Mouse (Mus musculus) spleen, adult 2 months (tissue): Measurements from ENCODE around the gene Gpd1l. TPM values are rescaled to one million over a fixed set of nuclear protein-coding genes. Genes with fewer than 3 reads are reported as not detected.

Source experiments
- DNase-seq, 2 experiments: peaks; one replicate each; pipeline versions ENCODE4 v3.0.0 to v3.0.0-alpha.2; 2012 to 2021; ENCODE audit warnings: low spot score in 2 of 2, low read depth in 1 of 2
- H3K27ac ChIP-seq: fragments of 200-500 bp; 2 replicates; pipeline ENCODE4 v1.5.1; 2012; ENCODE audit warnings: low read length, inconsistent platforms; ENCODE audit not compliant: insufficient read depth
- H3K27me3 ChIP-seq: fragments of 200-500 bp; 2 replicates; pipeline ENCODE4 v1.6.1; 2012; ENCODE audit warnings: mild to moderate bottlenecking, moderate library complexity, low read length, inconsistent platforms; ENCODE audit not compliant: control insufficient read depth, insufficient read depth
- H3K36me3 ChIP-seq: fragments of 200-500 bp; 2 replicates; pipeline ENCODE4 v1.6.1; 2012; ENCODE audit warnings: mild to moderate bottlenecking, low read length, inconsistent platforms; ENCODE audit not compliant: control insufficient read depth, insufficient read depth
- H3K4me1 ChIP-seq: fragments of 200-500 bp; 2 replicates; pipeline ENCODE4 v1.6.1; 2011; ENCODE audit warnings: inconsistent platforms; ENCODE audit not compliant: control insufficient read depth, insufficient read depth, insufficient read length
- H3K4me3 ChIP-seq: fragments of 200-500 bp; 2 replicates; pipeline ENCODE4 v1.5.1; 2011; ENCODE audit warnings: mild to moderate bottlenecking, inconsistent platforms; ENCODE audit not compliant: insufficient read depth, insufficient read length; ENCODE audit errors: extremely low read depth
- CTCF ChIP-seq: fragments of 200-500 bp; IDR thresholded peaks from 2 replicates; pipeline ENCODE4 v1.5.1; 2011; ENCODE audit warnings: mild to moderate bottlenecking, inconsistent platforms; ENCODE audit not compliant: insufficient read depth, insufficient read length, insufficient replicate concordance; ENCODE audit errors: extremely low read depth
- POLR2A ChIP-seq: fragments of 200-500 bp; IDR thresholded peaks from 2 replicates; pipeline ENCODE4 v1.6.1; 2011; ENCODE audit warnings: low read depth, low read length, inconsistent platforms
- WGBS: fragments of 180-500 bp; shearing (Covaris S2); methylation state at CpG from one replicate; pipeline ENCODE4 v1.1.7; 2018; 5-methylcytosine and 5-hydroxymethylcytosine counted together
- polyA plus RNA-seq: library from polyadenylated mRNA; depleted of rRNA; stranded (reverse); fragments of >200 nt; gene quantifications from 2 replicates; pipeline ENCODE4 v1.2.3, GENCODE M21; 2012

The Gpd1l gene
- polyA plus RNA-seq, 1 experiment: 25.7 TPM

DNA sequence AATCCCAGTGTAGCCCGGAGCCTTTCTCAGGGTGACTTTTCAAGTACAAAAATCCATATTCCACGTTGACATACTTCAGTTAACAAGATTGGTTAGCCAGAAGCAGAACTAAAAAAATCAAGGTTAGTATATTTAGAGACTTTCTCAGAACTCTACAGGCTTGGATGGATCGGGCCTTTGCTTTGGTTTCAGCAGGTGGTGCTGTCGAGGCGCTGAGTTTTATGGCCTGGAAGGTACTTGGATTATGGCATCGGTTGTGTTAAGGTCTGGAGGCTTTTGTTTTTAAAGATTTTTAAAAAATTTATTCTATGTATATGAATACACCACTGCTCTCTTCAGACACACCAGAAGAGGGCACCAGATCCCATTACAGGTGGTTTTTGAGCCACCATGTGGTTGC lies 11.8 kb upstream of the Gpd1l start:
- TF ChIP-seq CTCF (no peak), POLR2A (no peak)
- no peak overlapping the region for H3K4me3 ChIP-seq
- H3K27ac ChIP-seq: no peak overlapping the region
- no peaks in the 10 kb centered on the region for H3K36me3 ChIP-seq
- no peaks in the 10 kb centered on the region for H3K27me3 ChIP-seq
- DNase-seq: no peak
- 89% methylated on average over 6 of the region's 6 CpGs for WGBS
- H3K4me1 ChIP-seq: no peaks in the 10 kb centered on the region

DNA sequence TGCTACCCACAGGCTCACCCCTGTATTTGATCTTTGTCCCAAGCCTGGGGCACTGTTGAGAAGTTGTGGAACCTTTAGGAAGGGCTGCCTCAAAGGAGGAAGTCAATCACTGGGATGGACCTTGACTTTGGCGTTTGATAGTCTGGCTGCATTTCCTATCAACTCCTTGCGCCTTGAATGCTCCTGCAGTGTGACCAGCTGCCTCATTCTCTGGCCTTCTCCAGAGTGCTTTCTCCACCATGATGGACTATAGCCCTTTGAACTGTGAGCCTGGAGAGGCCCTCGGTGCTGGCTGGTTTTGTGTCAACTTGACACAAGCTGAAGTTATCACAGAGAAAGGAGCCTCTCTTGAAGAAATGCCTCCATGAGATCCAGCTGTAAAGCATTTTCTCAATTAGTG lies 10.9 kb upstream of the Gpd1l start:
- no peaks in the 10 kb centered on the region for H3K27me3 ChIP-seq
- TF ChIP-seq POLR2A (no peak), CTCF (no peak)
- no peaks in the 10 kb centered on the region for H3K4me1 ChIP-seq
- no peaks in the 10 kb centered on the region for H3K36me3 ChIP-seq
- no peak overlapping the region for H3K4me3 ChIP-seq
- no peak for DNase-seq
- WGBS: 86% methylated on average over 3 of the region's 3 CpGs
- no peak overlapping the region for H3K27ac ChIP-seq

DNA sequence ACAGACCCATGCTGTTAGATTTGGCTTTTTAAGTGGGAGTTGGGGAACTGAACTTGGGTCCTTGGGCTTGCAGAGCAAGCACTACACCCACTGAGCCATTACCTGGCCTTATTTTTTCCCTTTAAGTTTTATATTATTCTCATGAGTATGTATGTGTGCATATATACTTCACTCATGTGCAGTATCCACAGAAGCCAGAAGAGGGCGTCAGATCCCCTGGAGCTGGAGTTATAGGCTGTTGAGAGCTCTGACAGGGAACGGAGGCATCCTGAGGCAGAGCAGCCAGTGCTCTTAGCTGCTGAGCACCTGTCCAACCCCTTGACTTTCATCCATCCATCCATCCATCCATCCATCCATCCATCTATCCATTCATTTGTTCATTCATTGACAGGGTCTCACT lies 2.9 kb upstream of the Gpd1l start:
- H3K36me3 ChIP-seq: no peaks in the 10 kb centered on the region
- WGBS: 87% methylated on average over 2 of the region's 2 CpGs
- no peak for DNase-seq
- TF ChIP-seq POLR2A: no peak
- no peak for TF ChIP-seq CTCF
- H3K27me3 ChIP-seq: no peaks in the 10 kb centered on the region
- H3K27ac ChIP-seq: no peak overlapping the region
- H3K4me3 ChIP-seq: no peak overlapping the region
- H3K4me1 ChIP-seq: peaks cover 8% of the 10 kb centered on the region; the same call in 1 of the 2 replicates

DNA sequence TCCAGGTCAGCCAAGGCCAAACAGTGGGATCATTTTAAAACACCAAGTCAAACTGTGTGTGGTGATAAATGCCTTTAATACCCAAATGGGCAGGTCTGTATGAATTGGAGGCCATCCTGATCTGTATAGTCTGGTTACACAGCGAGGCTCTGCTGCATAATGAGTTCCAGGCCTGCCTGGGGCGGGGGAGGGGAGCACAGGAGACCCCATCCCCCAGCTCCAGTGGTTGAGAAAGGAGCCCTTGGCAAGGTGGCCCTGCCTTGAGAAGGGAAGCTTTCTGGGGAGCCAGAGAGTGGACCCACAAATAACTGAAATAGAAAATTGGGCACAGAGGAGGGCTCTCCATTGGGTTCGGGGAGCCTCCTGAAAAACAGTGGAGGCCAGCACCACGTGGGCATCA lies 1.5 kb upstream of the Gpd1l start:
- no peak for DNase-seq
- Histone ChIP-seq H3K27ac (no peak overlapping the region), H3K4me1 (peaks cover 15% of the 10 kb centered on the region; the same call in 1 of the 2 replicates), H3K4me3 (no peak overlapping the region), H3K27me3 (no peaks in the 10 kb centered on the region), H3K36me3 (no peaks in the 10 kb centered on the region)
- TF ChIP-seq POLR2A (no peak), CTCF (no peak)
- 92% methylated on average over 4 of the region's 4 CpGs for WGBS

DNA sequence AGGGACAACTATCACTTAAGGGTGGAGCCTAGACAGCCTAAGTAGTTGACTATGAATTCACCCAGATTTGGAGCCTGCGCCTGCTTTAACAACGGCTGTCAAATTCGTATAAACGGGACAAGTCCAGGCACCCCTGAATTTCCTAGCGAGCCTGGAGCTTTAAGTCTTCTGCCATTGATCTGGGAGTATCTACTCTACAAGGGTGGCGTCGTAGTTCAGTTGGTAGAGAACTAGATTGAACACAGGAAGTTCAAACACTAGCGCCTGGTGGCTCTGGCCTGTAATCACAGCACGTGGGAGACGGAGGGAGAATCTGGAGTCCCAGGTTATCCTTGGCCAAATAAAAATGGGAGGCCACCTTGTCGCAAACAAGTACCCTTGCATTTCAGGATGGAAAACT lies 444 bp upstream of the Gpd1l start:
- Histone ChIP-seq H3K4me1 (peaks cover 15% of the 10 kb centered on the region; the same call in 1 of the 2 replicates), H3K36me3 (no peaks in the 10 kb centered on the region), H3K4me3 (peak overlapping the region; percentile 48), H3K27ac (peak overlapping the region; percentile 67), H3K27me3 (no peaks in the 10 kb centered on the region)
- WGBS: 52% methylated on average over 11 of the region's 11 CpGs
- DNase-seq: peak in 1 of 2 experiments; percentile 10
- no peak for TF ChIP-seq POLR2A
- no peak for TF ChIP-seq CTCF

DNA sequence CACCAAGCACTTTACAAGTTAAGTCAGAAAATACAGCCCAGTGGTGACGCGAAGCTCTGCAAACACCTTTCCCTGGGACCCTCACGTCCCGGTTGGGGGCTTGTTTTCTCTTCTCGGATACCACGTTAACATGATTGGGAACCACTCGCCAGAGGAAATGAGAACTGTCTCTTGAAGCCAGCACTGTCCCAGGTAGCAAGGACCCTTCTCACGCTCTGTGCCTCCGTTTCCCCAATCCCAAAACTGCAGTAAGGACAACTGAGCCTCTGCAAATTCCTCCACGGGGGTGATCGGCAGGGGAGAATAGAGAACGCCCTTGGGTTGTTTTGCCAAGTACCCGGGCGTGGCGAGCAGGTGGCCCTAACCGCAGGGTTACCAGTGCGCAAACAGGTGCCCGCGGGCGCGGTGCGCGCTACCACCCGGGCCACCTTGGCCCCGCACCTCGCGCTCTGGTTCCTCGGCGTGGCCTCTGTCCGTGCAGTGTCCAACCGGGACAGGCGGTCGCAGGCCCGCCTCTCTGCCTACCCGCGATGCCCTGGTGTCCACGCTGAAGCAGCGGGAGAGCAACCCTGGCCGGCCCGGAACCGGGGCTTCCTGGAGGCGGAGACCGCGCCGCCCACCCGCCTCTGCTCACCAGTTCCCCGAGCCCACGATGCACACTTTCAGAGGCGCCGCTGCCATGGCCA lies 607 bp downstream of the Gpd1l start:
- under 1% methylated on average over 50 of the region's 50 CpGs for WGBS

DNA sequence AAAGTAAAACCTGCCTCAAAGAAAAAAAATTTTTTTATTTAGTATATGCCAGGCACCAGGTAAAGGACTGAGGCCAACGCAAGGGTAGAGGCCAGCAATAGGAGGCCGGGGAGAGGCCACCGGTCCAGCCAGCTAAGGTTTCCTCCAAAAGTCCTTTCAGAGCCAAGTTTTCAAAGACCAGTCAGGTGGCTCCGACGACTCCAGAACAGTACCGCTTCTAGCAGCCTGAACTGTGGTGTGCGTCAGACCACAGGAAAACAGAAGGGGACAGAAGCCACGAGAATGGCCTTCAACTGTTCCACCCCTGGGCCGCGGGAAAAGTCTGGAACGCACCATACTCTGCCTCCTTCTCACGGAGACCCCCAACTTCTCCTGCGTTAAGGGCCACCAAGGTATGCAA lies 1.2 kb downstream of the Gpd1l start:
- Histone ChIP-seq H3K27me3 (no peaks in the 10 kb centered on the region), H3K27ac (peak overlapping the region; percentile 86), H3K4me3 (peak overlapping the region; percentile 83), H3K36me3 (no peaks in the 10 kb centered on the region), H3K4me1 (peaks cover 15% of the 10 kb centered on the region; the same call in 1 of the 2 replicates)
- no peak for TF ChIP-seq CTCF
- no peak for TF ChIP-seq POLR2A
- 5% methylated on average over 13 of the region's 13 CpGs for WGBS
- DNase-seq: peak in 1 of 2 experiments; percentile 11

More for the DNA sequence above, 607 bp downstream of the Gpd1l start:
- H3K4me1 ChIP-seq: peaks cover 15% of the 10 kb centered on the region; the same call in 1 of the 2 replicates
- peak overlapping the region; percentile 86 for H3K27ac ChIP-seq
- H3K36me3 ChIP-seq: no peaks in the 10 kb centered on the region
- TF ChIP-seq POLR2A (no peak), CTCF (no peak)
- H3K27me3 ChIP-seq: no peaks in the 10 kb centered on the region
- no peak for DNase-seq
- H3K4me3 ChIP-seq: peak overlapping the region; percentile 83
